Mouse (Mus musculus) embryo, embryonic 11 days (tissue): ENCODE data around the gene Stxbp4.

Experiments used
- DNase-seq: peaks from one replicate; pipeline ENCODE4 v3.0.0-alpha.2; 2015

The Stxbp4 gene

GRCm38 (mm10) chr11:90649777-90650176, 11.9 kb upstream of the Stxbp4 start:
- no peak for DNase-seq

- peak; percentile 62 for DNase-seq
Observed at GRCm38 (mm10) chr11:90638312-90638830, 487 bp upstream of the Stxbp4 start.

DNA sequence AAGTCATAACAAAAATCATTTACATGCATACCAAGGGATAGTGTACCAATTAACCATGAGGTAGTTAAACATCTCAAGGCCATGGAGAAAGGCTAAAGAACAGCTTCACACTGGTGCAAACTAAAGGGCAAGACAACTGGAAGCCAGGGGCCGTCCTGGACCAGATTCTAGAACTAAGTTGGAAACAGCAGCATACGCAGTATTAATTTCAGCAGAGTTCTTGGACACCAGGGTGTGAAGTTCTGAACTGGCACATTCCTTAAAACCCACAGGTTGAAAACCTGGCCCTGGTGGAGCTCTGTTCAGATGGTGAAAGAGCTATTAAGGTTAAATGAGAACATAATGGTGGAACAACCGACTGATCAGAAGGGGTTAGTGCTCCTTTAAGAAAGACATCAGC, 3.2 kb downstream of the Stxbp4 start:
- no peak for DNase-seq

- DNase-seq = no peak
Observed at GRCm38 (mm10) chr11:90632480-90632879, 5.4 kb downstream of the Stxbp4 start.

DNA sequence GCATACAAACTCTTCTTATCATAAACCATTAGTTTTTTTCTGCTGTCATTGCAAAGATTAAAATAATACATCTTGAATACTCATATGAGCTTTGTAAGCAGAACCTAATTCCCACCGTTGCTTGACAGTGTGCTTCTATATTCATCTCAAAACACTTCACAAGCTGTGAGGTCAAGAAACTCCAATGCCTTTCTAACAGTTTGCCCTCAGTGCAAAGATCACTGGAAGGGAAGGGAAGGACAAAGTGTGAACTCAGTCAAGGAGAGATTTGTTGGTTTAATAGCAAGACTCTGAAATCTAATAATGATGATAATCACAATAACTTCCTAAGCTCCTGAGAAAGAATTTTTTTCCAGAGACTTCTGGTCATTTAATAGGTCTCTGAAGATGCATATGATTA, 10.1 kb downstream of the Stxbp4 start:
- no peak for DNase-seq

DNA sequence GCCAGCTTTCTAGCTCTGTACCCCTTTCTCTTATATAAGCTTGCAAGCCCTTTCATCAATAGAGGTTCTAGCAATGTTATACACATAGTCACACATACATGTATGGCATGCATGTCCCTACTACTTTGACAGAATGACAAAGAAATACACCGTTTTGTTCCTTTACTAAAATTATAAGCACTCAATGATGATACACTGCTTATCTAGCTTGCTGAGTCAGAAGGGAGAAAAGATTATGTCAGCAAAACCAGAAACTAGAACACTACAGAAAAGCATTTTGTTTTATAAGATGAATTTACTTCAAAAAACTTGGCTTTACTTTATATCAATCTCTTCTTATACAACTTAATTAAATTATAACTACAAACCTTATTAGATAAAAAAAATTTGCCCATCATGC, 12.7 kb downstream of the Stxbp4 start:
- DNase-seq = no peak

- DNase-seq = peak; percentile 74
Observed at GRCm38 (mm10) chr11:90623477-90623876, 14.4 kb downstream of the Stxbp4 start.

DNA sequence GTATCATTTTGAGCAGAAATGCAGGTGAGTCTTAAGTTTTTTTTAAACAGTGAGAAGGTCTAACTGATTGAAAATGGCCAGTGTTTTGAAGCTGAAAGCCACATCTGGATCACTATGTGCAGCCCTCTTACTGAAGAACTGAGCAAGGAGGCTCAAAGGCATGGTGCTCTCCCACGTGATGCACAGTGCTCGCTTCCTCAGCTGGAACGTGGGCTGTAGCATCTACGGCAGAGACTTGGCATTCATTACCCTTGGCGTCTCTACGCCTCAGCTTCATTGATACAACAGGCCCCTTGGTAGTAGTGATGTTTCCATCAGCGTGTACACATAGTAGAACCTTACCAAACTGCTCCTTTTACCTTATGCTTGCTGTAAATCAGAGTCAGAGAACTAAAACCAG, 15.4 kb downstream of the Stxbp4 start:
- no peak for DNase-seq

DNA sequence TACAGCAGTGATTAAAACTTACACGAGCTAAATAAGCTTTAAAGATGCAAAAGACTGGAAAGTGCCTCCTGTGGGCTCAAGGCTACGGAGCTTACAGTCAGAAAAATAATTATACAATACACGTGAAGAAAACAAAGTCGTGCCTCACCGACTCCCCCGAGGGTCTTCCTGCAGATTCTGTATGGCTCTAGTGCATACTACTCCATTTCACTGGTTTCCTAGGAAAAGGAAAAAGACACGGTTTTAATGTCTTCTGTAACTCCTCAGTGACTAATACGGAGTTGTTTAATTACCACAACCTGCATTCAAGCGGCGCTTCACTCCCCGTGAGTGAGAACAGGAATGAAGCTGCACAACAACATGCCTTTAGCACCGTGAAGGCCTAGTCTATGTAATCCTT, 15.8 kb downstream of the Stxbp4 start:
- no peak for DNase-seq

DNA sequence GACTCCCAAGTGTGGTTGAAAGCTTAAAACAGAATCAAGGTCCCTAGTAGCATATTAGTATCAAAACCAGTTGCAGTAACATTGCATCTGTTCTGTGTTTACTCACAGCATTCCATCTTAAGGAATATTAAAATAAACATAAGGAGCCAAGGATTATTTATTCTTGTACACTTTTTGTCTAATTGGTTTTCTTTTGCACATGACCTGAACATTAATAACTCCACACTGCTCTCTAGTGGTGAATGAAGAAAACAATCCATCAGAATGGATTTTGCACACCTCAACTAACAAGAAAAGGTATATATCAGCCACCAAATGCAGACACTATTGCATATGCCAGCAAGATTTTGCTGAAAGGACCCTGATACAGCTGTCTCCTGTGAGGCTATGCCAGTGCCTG, 21.5 kb downstream of the Stxbp4 start:
- DNase-seq = peak; percentile 40

DNA sequence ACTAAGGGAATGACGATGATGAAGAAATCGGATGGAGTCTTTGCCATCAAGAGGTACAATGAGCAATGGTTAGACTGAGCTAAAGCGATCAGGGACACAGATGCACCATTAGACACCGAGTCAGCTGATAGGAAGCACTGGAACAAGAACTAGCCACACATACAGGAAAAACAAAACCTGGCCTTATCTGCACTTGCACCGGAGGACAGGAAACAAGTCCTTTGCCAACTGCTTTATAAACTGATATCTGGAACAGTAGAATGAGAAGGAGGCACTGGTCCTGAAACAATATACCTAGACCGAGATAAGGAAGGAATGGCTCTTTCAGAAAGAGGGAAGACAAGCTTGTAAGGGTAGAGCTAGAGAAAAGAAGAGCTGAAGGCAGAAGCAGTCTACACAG, 23.1 kb downstream of the Stxbp4 start:
- DNase-seq = no peak

- DNase-seq = peak; percentile 35
Observed at GRCm38 (mm10) chr11:90612118-90612517, 25.8 kb downstream of the Stxbp4 start.

- DNase-seq = no peak
Observed at GRCm38 (mm10) chr11:90603066-90603465, 34.8 kb downstream of the Stxbp4 start.

DNA sequence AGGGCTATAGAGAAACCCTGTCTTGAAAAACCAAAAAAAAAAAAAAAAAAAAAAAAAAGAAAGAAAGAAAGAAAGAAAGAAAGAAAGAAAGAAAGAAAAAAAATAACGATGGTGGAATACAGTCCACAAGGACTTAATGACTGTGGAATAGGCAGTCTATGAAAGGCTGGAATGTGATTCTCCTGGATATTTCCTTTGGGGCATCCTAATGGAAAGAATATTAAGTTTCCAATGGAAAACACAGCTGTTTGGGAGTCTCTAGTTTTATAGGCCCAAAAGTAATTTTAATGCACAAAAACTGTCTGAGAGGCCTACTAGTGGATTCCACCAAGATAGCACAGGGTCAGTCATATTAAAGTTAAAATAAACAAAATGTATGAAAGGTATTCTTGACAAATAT, 42.1 kb downstream of the Stxbp4 start:
- DNase-seq = no peak

GRCm38 (mm10) chr11:90590996-90591395, 46.9 kb downstream of the Stxbp4 start:
- no peak for DNase-seq

GRCm38 (mm10) chr11:90586203-90586602, 51.7 kb downstream of the Stxbp4 start:
- DNase-seq = no peak

- DNase-seq = no peak
Observed at GRCm38 (mm10) chr11:90585754-90586153, 52.1 kb downstream of the Stxbp4 start.

- no peak for DNase-seq
Observed at GRCm38 (mm10) chr11:90577057-90577780, 60.7 kb downstream of the Stxbp4 start.

- DNase-seq = no peak
Observed at GRCm38 (mm10) chr11:90576282-90576972, 61.5 kb downstream of the Stxbp4 start.

DNA sequence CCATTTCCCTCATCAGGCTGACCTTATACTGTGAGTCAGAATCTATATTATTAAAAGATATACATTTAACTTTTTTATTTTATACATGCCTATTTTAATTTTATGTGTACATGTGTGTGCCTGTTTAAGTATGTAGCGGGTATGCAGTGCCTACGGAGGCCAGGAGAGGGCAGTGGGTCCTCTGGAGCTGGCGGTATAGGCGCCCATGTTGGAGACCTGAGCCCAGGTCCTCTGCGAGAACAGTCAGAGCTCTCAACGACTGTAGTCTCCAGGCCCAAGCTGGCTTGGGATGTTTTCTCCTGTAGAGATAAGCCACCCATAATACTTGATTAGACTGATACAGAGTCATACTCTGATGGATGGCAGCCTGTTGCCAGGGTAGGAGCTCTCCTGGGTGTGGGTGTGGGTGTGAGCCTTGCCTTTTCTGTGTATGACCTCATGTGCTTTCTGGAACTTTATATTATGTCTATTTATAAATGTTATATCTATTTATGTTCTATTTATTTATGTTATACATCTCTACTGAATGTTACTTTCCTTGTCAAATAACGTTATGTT, 62.3 kb downstream of the Stxbp4 start:
- no peak for DNase-seq

- DNase-seq = no peak
Observed at GRCm38 (mm10) chr11:90570646-90571259, 67.1 kb downstream of the Stxbp4 start.

DNA sequence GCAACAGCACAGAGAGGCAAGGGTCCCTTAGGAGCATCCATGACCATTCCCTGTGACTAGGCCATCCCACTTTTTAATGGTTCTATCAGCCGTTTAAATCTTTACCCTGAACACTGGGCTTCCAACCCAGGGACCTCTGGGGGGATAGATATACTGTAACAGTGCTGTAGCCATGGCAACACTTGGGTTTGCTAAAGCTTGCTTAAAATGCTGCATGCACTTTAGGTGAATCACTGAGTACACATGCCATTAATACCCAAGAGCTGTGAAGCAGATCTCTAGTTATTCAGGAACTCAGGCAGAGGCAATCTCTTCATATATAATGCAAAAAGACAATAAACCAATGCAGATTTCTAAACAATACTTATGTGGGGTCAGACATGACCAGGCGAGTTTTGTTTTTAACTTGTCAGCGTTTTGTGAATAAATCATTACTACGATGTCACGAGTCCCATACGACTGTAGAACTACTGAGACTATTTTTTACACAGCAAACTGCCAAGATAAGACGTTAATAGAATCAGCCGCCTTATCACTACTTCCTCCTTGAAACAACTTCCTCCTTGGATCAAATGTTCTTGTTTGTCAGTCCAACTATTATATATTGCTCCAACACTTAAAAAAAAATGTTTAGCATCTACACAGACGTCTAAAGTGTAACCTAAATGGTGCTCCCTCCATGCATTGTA, 79.4 kb downstream of the Stxbp4 start:
- DNase-seq = no peak

DNA sequence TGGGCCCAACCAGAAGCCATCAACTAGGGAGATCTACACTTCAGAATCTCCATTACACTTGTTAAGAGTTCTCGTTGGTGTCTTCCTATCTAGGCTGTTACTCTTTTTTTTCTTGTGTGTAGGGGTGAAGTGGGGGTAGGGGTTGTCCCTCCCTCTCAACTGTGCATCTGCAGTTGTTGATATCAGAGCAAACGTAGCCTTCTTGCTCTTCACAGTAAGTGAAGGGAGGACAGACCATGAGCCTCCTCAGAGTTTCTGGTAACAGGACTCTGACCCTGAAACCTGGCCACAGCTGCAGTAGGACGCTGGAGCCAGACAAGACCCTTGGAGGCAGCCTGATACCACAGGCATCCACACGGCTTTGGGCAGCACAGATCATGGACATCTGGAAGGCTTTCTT, 81.4 kb downstream of the Stxbp4 start:
- no peak for DNase-seq
